8 mouse cellular contexts compared by ENCODE assay signal in the genomic region with DNA sequence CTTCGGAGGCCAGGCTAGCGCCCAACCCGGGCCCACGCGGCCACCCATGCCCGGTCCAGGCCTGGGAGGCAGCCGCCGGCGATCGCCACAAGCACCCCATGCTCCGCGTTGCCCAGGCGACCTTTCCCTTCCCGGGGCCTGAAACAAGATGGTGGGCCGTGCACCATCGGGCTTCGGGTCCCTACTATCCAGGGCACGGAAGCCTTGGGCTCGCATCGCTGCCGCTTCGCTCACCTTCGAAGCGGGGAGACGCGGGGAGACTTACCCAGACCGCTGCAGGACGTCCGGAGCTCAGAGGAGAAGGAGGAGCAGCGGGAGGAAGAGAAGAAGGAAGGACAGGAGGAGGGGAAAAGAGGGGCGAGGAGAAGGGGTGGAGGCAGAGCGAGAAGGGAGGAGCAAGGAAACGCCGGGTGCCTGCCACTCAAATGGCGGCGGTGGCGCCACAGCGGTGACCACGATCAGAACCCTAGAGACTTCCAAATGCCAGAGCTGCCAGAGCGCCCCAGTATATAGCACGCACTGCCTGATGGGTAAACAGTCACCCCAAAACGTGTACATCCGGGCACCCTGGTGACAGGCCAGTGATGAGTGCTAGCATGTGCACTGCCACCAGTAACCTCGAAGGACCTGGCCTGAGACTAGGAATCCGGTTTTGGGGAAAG. TPM values are rescaled to one million over a fixed set of nuclear protein-coding genes. Genes with fewer than 3 reads are reported as not detected.
DNase-seq lines count a peak whose midpoint lies in the region; ATAC-seq and TF ChIP-seq lines count a peak whose summit lies in the region.

A gene (minus strand): TSS at position 406 of the 662 bp plus-strand sequence.

- peaks cover 31% of the 10 kb centered on the region for H3K36me3 ChIP-seq in forebrain, embryonic 10.5 days (replicated peaks)
- peaks cover 5% of the 10 kb centered on the region; the same call in 1 of the 2 replicates for H3K36me3 ChIP-seq in heart, embryonic 15.5 days
- no peaks in the 10 kb centered on the region for H3K36me3 ChIP-seq in liver, embryonic 16.5 days (ENCODE audit: control insufficient read depth, insufficient read depth)
- peaks cover 18% of the 10 kb centered on the region for H3K36me3 ChIP-seq in neural tube, embryonic 13.5 days
- no peaks in the 10 kb centered on the region for H3K36me3 ChIP-seq in testis, adult 2 months (ENCODE audit: control insufficient read depth, insufficient read depth, low read length)

- no peaks in the 10 kb centered on the region for H3K27me3 ChIP-seq in forebrain, embryonic 10.5 days (ENCODE audit: poor library complexity, severe bottlenecking)
- no peaks in the 10 kb centered on the region for H3K27me3 ChIP-seq in heart, embryonic 15.5 days
- H3K27me3 ChIP-seq in liver, embryonic 16.5 days (ENCODE audit: control insufficient read depth, insufficient read depth, low read depth, low read length), result no peaks in the 10 kb centered on the region
- H3K27me3 ChIP-seq in neural tube, embryonic 13.5 days, result no peaks in the 10 kb centered on the region
- H3K27me3 ChIP-seq in testis, adult 2 months (ENCODE audit: control insufficient read depth, insufficient read depth, low read length), result no peaks in the 10 kb centered on the region

- TF ChIP-seq POLR2A in testis, adult 2 months (IDR thresholded peaks at IDR 0.05; ENCODE audit: control insufficient read depth, low read depth, low read length), result no peak

- no peak for TF ChIP-seq CTCF in testis, adult 2 months (IDR thresholded peaks at IDR 0.05; ENCODE audit: control insufficient read depth, insufficient read depth, insufficient replicate concordance, low read depth, low read length)

- H3K4me3 ChIP-seq in forebrain, embryonic 10.5 days, result peak within 1 kb of the TSS; percentile 70
- H3K4me3 ChIP-seq in heart, embryonic 15.5 days, result peak within 1 kb of the TSS; percentile 73
- peak within 1 kb of the TSS; percentile 74 for H3K4me3 ChIP-seq in liver, embryonic 16.5 days (ENCODE audit: low read depth, low read length)
- H3K4me3 ChIP-seq in neural tube, embryonic 13.5 days, result peak within 1 kb of the TSS; percentile 62
- peak within 1 kb of the TSS; percentile 88 for H3K4me3 ChIP-seq in testis, adult 2 months (ENCODE audit: control insufficient read depth, low read depth, low read length)

- 15% methylated on average over 44 of the region's 45 CpGs for WGBS in forebrain, embryonic 10.5 days
- WGBS in heart, embryonic 15.5 days, result 10% methylated on average over 45 of the region's 45 CpGs
- WGBS in liver, embryonic 16.5 days (ENCODE audit: insufficient replicate concordance), result 16% methylated on average over 45 of the region's 45 CpGs
- WGBS in neural tube, embryonic 13.5 days, result 22% methylated on average over 44 of the region's 45 CpGs

- peaks cover 4% of the 10 kb centered on the region; the same call in 1 of the 2 replicates for H3K4me1 ChIP-seq in forebrain, embryonic 10.5 days
- H3K4me1 ChIP-seq in heart, embryonic 15.5 days (replicated peaks), result 0 out of 2 replicates have a peak, but pooled peaks cover 2% of the 10 kb centered on the region
- H3K4me1 ChIP-seq in liver, embryonic 16.5 days (ENCODE audit: control insufficient read depth, low read depth, low read length), result no peaks in the 10 kb centered on the region
- H3K4me1 ChIP-seq in neural tube, embryonic 13.5 days (replicated peaks), result peaks cover 8% of the 10 kb centered on the region
- H3K4me1 ChIP-seq in testis, adult 2 months (ENCODE audit: control insufficient read depth, insufficient read depth, low read length), result no peaks in the 10 kb centered on the region

- H3K9me3 ChIP-seq in forebrain, embryonic 10.5 days, result no peaks in the 10 kb centered on the region
- H3K9me3 ChIP-seq in heart, embryonic 15.5 days (replicated peaks), result no peaks in the 10 kb centered on the region
- no peaks in the 10 kb centered on the region for H3K9me3 ChIP-seq in liver, embryonic 16.5 days (replicated peaks; ENCODE audit: control insufficient read depth, low read length)
- H3K9me3 ChIP-seq in neural tube, embryonic 13.5 days, result no peaks in the 10 kb centered on the region

- peak within 1 kb of the TSS; percentile 62 for H3K4me2 ChIP-seq in heart, embryonic 15.5 days
- peak within 1 kb of the TSS; percentile 66 for H3K4me2 ChIP-seq in liver, embryonic 16.5 days (ENCODE audit: low read depth, low read length)
- H3K4me2 ChIP-seq in neural tube, embryonic 13.5 days, result peak within 1 kb of the TSS; percentile 56

- peak; percentile 63 to 70 for DNase-seq in CD8-positive naive resting alpha-beta T cell, adult 2 months (ENCODE audit: low read depth in 2 of 2, low spot score in 2 of 2)
- DNase-seq in c-Kit-positive CD71-negative TER-119-negative erythroid progenitor cells, embryonic 14.5 days (ENCODE audit: low read depth), result peak; percentile 30
- peak; percentile 75 for DNase-seq in forebrain, embryonic 10.5 days (ENCODE audit: extremely low spot score, low spot score)
- peak; percentile 62 to 73 for DNase-seq in kidney, postnatal 36 days

- H3K27ac ChIP-seq in forebrain, embryonic 10.5 days, result peak within 1 kb of the TSS; percentile 93
- H3K27ac ChIP-seq in heart, embryonic 15.5 days, result peak within 1 kb of the TSS; percentile 83
- H3K27ac ChIP-seq in liver, embryonic 16.5 days (ENCODE audit: low read length), result peak within 1 kb of the TSS; percentile 35; the same call in 1 of the 2 replicates
- H3K27ac ChIP-seq in neural tube, embryonic 13.5 days (replicated peaks), result peak within 1 kb of the TSS; percentile 91
- peak within 1 kb of the TSS; percentile 60; the same call in 1 of the 2 replicates for H3K27ac ChIP-seq in testis, adult 2 months (ENCODE audit: control insufficient read depth, insufficient read depth, low read depth, low read length)

- peak; percentile 88 for ATAC-seq in heart, embryonic 15.5 days (replicated peaks; ENCODE audit: insufficient number of reproducible peaks, insufficient read depth, low FRiP score, low read depth)
- peak; percentile 84 for ATAC-seq in liver, embryonic 16.5 days (ENCODE audit: low read depth)
- peak; percentile 91 for ATAC-seq in neural tube, embryonic 13.5 days (ENCODE audit: low read depth)

- H3K9ac ChIP-seq in heart, embryonic 15.5 days, result peak within 1 kb of the TSS; percentile 70
- peak within 1 kb of the TSS; percentile 70 for H3K9ac ChIP-seq in liver, embryonic 16.5 days (ENCODE audit: low read depth, low read length)
- peak within 1 kb of the TSS; percentile 84 for H3K9ac ChIP-seq in neural tube, embryonic 13.5 days

RNA-seq across cellular contexts. Expression of the gene that starts here (rescaled TPM):
- 20.4 and 25.2 TPM in 2 replicates for polyA plus RNA-seq in forebrain, embryonic 10.5 days (2016; fragmentation: Nextera tagmentation; extraction: Ambion mirVana)
- 4.8 and 5.8 TPM in 2 replicates for polyA plus RNA-seq in heart, embryonic 15.5 days (2015; fragmentation: Nextera tagmentation; extraction: Ambion mirVana)
- polyA plus RNA-seq in liver, embryonic 16.5 days (2015; fragmentation: Nextera tagmentation; extraction: Ambion mirVana), result 1.8 and 2.2 TPM in 2 replicates
- polyA plus RNA-seq in neural tube, embryonic 13.5 days (2015; fragmentation: Nextera tagmentation; extraction: Ambion mirVana), result 8.8 and 10.6 TPM in 2 replicates
- 2.3 and 4.1 TPM in 2 replicates for polyA plus RNA-seq in testis, adult 2 months (2012; rRNA removed)

Comparison
In these comparisons a context has a peak if more than half of its experiments do, and no peak if none do; other contexts are left out.
1. Peak in every context shown above with its lines: DNase-seq, ATAC-seq, H3K4me3 ChIP-seq and H3K27ac ChIP-seq.
2. H3K27ac ChIP-seq: peak in every context shown above with its lines; median percentile 93 in forebrain, embryonic 10.5 days; 91 in neural tube, embryonic 13.5 days; 83 in heart, embryonic 15.5 days; 60 in testis, adult 2 months; 35 in liver, embryonic 16.5 days.